Mouse (Mus musculus) bone marrow, adult 2 months (tissue): ENCODE data around the gene Bin2. TPM values are rescaled to one million over a fixed set of nuclear protein-coding genes. Genes with fewer than 3 reads are reported as not detected.

Experiments
- H3K27ac ChIP-seq: fragments of 200-500 bp; 2 replicates; pipeline ENCODE4 v1.5.1; 2012; ENCODE audit warnings: low read depth, mild to moderate bottlenecking, control low read depth, inconsistent platforms, low read length; ENCODE audit not compliant: control insufficient read depth, poor library complexity, insufficient read depth
- H3K4me1 ChIP-seq: fragments of 200-500 bp; 2 replicates; pipeline ENCODE4 v1.6.1; 2011; ENCODE audit warnings: low read length; ENCODE audit not compliant: control insufficient read depth, insufficient read depth
- H3K4me3 ChIP-seq: fragments of 200-500 bp; replicated peaks from 2 replicates; pipeline ENCODE3; 2011; ENCODE audit warnings: mild to moderate bottlenecking, low read depth, low read length, control low read depth; ENCODE audit not compliant: control insufficient read depth
- CTCF ChIP-seq: fragments of 200-500 bp; IDR thresholded peaks from 2 replicates; pipeline ENCODE4 v1.5.1; 2011; ENCODE audit warnings: low read length, control low read depth; ENCODE audit not compliant: control insufficient read depth, insufficient read depth
- POLR2A ChIP-seq: fragments of 200-500 bp; IDR thresholded peaks from 2 replicates; pipeline ENCODE4 v1.6.1; 2011; ENCODE audit warnings: low read depth, mild to moderate bottlenecking, control low read depth, low read length, borderline replicate concordance; ENCODE audit not compliant: control insufficient read depth
- WGBS: fragments of 180-500 bp; shearing (Covaris S2); methylation state at CpG from one replicate; pipeline ENCODE4 v1.1.7; 2018; 5-methylcytosine and 5-hydroxymethylcytosine counted together
- polyA plus RNA-seq: library from polyadenylated mRNA; stranded (reverse); fragments of >200 nt; gene quantifications from 2 replicates; pipeline ENCODE4 v1.2.4, GENCODE M21; 2011; ENCODE audit warnings: low replicate concordance; ENCODE audit not compliant: missing spikeins, insufficient read depth, insufficient read length

The Bin2 gene
- 72.6 and 139 TPM in 2 replicates for polyA plus RNA-seq

DNA sequence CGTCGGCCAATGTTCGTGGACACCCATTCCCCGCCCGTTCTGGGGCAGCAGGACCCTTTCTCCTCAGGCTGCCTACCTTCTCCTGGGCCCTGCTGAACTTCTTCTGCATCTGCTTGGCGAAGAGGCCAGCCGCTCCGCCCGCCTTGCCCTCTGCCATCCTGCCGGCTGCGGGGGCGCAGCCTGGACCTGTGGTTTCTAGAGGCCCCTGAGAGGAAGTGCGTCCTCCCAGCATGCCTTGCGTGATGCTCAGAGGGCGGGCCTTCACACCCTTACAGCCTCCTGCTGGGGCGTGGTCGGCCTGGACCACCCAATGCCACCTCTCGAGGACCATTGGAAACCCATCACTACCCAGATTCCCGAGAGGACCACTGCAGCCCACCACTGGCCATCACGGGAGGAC lies at the start of gene Bin2:
Gene Bin2, minus strand, starts transcription at position 217 of the 400 bp plus-strand sequence.
- 4% methylated on average over 20 of the region's 20 CpGs for WGBS
- Histone ChIP-seq H3K4me1 (peaks cover 6% of the 10 kb centered on the region; the same call in 1 of the 2 replicates), H3K27ac (peak within 1 kb of the TSS; percentile 90), H3K4me3 (peak within 1 kb of the TSS; percentile 95)
- TF ChIP-seq CTCF (0 out of 2 replicates have a peak, but pooled peaks have one; percentile 10), POLR2A (peak; percentile 99)

- Histone ChIP-seq H3K4me1 (no peaks in the 10 kb centered on the region), H3K4me3 (no peak overlapping the region), H3K27ac (no peak overlapping the region)
- 86% methylated on average over 11 of the region's 11 CpGs for WGBS
- TF ChIP-seq CTCF (peak; percentile 57), POLR2A (no peak)
These were observed 49.2 kb upstream of the Bin2 start for GRCm38 (mm10) chr15:100718572-100718971.

GRCm38 (mm10) chr15:100717933-100718332 lies 48.6 kb upstream of the Bin2 start:
- Histone ChIP-seq H3K4me1 (no peaks in the 10 kb centered on the region), H3K4me3 (no peak overlapping the region), H3K27ac (0 out of 2 replicates have a peak overlapping the region, but pooled peaks have one; percentile 23)
- no peak for TF ChIP-seq CTCF
- 27% methylated on average over 6 of the region's 6 CpGs for WGBS

DNA sequence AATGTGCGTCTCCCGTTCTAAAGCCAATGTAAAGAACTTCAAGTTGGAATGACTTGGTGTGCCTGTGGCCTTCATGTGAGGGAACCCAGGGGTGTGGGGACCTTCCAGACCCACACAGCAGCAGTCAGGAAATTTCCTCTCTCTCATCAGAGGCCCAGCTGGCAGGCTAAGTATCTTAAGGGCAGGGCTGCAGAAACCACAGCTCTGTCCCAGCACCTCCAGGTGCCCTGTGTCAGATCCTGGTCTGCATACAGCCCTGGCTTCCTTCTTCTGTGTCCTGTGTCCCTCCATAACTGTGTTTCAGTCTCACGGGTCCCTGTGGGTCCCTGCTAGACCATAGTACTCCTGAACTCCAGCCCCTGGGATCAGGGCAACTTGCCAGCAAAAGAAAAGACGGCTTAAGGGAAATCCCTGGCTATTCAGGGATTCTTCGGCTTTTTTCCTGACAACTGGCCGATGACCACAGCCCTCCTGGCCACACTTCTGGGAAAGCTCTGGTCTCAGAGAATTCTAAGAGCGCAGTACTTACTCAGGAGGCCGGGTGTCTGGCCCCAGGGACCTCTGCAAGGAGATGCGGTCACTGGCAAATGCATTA lies 46.1 kb upstream of the Bin2 start:
- no peaks in the 10 kb centered on the region; the same call in 1 of the 2 replicates for H3K4me1 ChIP-seq
- TF ChIP-seq CTCF (no peak), POLR2A (no peak)
- H3K27ac ChIP-seq: no peak overlapping the region
- WGBS: 86% methylated on average over 9 of the region's 9 CpGs
- H3K4me3 ChIP-seq: no peak overlapping the region

- TF ChIP-seq CTCF (no peak), POLR2A (no peak)
These were observed 45.1 kb upstream of the Bin2 start for GRCm38 (mm10) chr15:100714470-100714869.

GRCm38 (mm10) chr15:100710838-100711237 lies 41.5 kb upstream of the Bin2 start:
- no peak overlapping the region for H3K4me3 ChIP-seq

More at GRCm38 (mm10) chr15:100714470-100714869, 45.1 kb upstream of the Bin2 start:
- H3K4me1 ChIP-seq: no peaks in the 10 kb centered on the region; the same call in 1 of the 2 replicates
- no peak overlapping the region for H3K4me3 ChIP-seq
- H3K27ac ChIP-seq: no peak overlapping the region
- 86% methylated on average over 8 of the region's 8 CpGs for WGBS

DNA sequence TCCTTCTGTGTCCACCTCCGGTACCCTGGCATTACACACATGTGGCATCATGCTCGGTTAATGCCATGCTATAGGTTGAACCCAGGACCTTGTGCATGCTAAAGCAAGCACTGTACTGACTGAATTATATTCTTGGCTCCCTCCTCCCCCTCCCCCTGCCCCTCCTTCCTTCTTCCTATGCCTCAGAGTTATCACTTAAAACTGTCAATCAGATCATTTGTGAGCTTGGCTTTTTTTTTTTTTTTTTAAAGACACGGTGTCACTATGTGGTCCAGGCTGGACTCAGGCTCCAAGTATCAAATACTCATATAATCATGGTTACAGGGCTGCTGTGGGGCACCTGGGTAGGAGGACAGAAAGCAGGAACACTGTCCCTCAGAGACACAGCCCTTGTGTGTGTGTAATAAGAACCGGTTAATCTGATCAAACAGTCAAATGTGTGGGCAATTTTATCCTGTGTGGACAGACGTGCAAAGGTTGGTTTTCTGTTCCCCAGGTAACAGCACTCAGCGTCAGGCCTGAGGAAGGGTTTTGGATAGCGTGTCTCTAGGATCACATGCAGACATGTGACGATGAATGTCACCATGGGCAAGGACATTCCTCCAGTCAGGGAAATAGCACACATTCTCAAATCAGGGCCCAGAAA lies 39.2 kb upstream of the Bin2 start:
- no peak for TF ChIP-seq CTCF
- no peak for TF ChIP-seq POLR2A
- Histone ChIP-seq H3K4me3 (no peak overlapping the region), H3K4me1 (peaks cover 9% of the 10 kb centered on the region), H3K27ac (no peak overlapping the region)
- 62% methylated on average over 8 of the region's 8 CpGs for WGBS

More at GRCm38 (mm10) chr15:100710838-100711237, 41.5 kb upstream of the Bin2 start:
- Histone ChIP-seq H3K4me1 (peaks cover 9% of the 10 kb centered on the region), H3K27ac (no peak overlapping the region)
- TF ChIP-seq POLR2A (no peak), CTCF (no peak)
- 82% methylated on average over 6 of the region's 6 CpGs for WGBS

DNA sequence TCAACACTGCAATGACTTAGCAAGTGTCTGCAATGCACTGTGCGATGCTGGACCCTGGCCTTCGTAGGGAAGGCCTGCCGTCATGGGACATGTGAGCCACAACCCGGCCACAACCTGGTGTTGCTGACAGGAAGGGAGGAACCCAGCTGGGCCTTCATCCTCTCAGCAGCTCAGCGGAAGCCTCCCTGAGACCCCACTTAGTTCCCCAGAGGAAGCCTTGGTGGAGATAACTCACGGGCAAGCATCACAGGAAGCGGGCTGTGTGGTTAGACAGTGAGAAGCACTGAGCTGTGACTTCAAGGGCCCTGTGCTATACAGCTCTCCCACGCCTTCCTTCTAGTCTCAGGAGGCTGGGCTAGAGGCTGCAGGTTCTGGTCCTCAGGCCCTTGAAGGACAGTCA lies 36.9 kb upstream of the Bin2 start:
- Histone ChIP-seq H3K4me3 (no peak overlapping the region), H3K4me1 (peaks cover 9% of the 10 kb centered on the region), H3K27ac (peak overlapping the region; percentile 44)
- 16% methylated on average over 8 of the region's 8 CpGs for WGBS
- TF ChIP-seq CTCF (no peak), POLR2A (no peak)
